Mouse (Mus musculus) liver, adult 2 months (tissue): ENCODE data around the gene Plekhh3.

Source experiments
- CTCF ChIP-seq: fragments of 200-500 bp; IDR thresholded peaks from 2 replicates; pipeline ENCODE4 v1.5.1; 2011; ENCODE audit warnings: low read depth, low read length, control low read depth
- POLR2A ChIP-seq: fragments of 200-500 bp; IDR thresholded peaks from 2 replicates; pipeline ENCODE4 v1.6.1; 2011; ENCODE audit warnings: low read length, control low read depth; ENCODE audit not compliant: insufficient read depth; ENCODE audit errors: extremely low read depth

- TF ChIP-seq CTCF (no peak), POLR2A (no peak)
These were observed 21.9 kb upstream of the Plekhh3 start for GRCm38 (mm10) chr11:101193076-101193475.
